Mouse (Mus musculus): ENCODE measurements around the gene Patl2.

DNA sequence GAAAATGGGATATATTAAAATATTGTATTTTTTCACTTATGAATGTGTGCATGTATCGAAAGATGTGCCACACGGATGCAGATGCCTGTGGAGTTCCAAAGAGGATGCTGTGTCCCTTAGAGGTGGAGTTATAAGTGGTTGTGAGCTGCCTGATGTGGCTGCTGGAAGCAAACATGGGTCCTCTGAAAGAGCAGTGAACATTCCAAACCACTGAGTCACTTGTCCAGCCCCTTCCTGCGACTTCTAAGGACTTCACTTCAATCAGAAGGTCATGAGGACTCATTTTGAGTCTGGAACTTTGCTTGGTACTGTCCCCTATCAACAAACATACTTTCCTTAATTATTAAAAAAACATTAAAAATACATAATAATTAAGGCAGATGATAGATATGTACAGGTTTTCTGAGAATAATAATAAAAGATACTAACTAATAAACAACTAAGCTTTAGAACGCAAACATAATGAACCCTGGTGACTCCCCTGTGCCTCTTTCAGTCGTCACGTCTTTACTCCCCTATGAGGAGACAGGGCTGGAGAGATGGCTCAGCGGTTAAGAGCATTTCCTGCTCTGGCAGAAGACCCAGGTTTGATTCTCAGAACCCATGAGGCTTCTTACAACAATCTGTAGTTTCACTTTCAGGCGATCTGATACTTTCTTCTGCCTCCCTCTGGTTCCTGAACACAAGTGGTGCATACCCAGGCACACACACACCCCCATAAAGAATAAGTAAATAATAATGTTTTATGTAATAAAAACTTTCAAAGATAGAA is 5.8 kb downstream of the Patl2 start:
- TF ChIP-seq CTCF (IDR thresholded peaks at IDR 0.05) (no peak), POLR2A (IDR thresholded peaks at IDR 0.05; ENCODE audit: insufficient read depth, low read depth, low read length) (no peak), EP300 (IDR thresholded peaks at IDR 0.05; ENCODE audit: insufficient read depth, low read depth, low read length) (no peak)
